Mouse (Mus musculus): ENCODE data around the gene Pld1.

The Pld1 gene

DNA sequence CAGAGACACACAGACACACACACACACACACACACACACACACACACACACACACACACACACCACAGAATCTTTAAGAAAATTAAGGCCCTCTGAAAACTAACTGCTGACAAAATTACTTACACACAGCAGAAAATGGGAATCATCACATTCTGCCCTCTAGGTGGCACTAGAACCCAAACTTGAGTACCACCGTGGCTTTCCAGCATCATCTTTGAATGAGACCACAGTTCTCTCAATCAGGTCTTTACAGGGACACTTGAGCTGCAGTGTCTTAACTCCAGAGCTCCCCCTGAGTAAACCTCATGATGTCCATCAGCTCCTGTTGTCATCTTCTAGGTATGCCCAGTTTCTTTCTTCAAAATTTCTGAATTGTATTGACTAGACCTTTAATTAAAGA lies 227.1 kb downstream of the Pld1 start:
- peak; percentile 29 for DNase-seq

DNA sequence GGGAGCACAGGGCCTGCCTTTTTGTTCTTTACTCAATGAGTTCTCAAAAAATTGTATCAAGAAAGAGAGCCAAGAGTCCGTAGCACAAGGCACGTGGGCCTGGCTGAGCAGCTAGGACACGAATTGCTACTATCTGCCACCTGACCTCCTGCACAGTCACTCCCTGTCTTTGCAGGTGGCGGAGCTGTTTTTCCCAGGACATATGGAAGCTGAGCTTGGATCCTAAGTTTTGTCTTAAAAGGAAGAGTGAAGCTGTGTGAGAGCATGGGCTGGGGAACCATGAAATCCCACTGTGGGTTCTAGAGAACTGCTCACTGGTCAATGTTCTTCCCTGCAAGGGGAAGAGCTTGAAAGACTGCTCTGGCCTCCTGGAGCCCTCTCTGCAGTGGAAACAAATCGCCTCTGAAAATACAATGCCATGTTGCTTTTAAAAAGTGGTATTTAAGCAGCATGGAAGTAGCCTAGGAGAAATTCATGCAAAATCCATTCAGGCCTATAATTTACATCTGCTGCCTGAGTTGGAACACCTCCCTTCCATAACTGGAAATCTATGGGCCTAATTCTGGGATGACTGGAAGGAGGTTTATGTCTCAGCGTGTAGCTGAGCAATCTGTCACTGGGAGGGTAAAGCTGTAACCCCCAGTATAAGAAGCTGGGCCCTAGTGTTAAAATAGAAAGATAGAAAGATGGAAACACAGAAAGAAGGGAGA lies 229.5 kb downstream of the Pld1 start:
- DNase-seq = no peak

DNA sequence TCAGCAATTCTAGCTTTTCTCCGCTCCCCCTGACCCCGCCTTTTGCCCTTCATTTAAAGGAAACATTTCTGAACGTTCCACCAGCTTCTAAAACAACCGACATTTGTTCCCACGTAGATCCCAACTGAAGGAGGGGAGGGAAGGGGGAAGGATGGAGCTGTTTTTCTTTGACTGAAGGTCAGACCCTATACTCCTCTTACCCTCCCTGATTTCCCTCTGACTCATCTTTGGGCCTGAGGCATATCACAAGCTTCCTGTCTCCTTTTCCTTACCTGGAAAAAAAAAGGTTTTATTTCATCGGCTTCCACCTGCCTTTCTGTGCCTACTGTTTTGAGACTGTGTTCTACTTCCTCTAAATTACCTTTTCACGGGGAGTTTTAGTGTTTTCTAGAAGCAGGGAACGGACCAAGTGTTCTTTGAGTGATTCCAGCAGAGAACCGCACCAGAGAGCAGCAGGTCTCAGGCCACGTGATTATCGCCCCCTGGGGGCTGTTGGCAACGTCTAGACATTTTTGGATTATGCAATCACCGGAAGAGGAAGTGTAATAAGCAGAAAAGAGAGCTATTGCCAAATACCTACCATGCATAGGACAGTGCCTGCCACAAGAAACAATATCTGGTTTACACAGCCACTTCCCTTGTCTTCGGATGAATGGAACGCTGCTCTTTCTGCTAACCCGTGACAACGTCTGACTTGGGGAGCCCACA lies 232.6 kb downstream of the Pld1 start:
- DNase-seq = peak; percentile 57

DNA sequence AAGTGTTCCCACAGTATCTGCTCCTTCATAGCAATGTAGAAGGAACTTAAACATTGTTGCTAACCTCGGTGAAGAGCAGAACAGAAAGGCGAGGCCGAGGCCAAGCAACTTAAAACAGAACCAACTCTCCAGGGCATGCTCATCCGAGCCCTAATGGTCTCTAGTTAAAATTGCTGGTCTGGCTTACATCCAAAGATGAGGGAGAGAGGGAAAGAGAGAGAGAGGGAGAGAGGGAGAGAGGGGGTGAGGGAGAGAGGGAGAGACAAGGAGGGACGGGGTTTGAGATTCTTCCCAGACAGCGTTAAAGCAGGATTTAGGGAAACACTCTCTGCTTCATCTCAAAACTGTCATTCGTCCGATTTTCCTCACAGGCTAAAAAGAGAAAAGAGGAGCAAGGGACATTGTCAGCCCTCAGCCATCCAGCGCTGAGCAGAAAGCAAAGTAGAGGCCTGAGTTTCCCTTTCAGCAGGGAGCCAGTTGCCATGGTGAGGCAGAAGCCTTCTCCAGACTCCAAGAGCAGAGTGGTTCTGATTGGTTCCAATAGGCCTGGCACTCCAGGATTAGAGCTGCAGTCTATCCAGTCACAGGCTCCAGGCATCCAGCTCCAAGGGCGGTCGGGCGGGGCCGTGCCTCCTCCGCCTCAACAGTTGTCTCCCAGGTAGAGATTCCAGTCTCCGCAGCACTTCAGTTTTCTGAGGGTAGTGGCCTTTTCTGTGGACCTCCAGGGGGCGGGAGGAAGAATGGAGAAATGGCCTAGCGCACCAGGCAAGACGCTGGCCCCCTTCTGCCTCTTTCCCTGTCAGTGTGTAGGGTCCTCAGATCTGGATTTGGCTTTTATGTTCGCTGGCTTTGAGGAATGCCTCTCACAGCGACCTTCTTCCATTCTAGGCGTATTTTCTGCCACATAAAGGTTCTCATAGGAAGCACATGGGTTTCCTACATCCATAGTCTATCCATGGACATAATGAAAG lies 237.8 kb downstream of the Pld1 start:
- no peak for DNase-seq

DNA sequence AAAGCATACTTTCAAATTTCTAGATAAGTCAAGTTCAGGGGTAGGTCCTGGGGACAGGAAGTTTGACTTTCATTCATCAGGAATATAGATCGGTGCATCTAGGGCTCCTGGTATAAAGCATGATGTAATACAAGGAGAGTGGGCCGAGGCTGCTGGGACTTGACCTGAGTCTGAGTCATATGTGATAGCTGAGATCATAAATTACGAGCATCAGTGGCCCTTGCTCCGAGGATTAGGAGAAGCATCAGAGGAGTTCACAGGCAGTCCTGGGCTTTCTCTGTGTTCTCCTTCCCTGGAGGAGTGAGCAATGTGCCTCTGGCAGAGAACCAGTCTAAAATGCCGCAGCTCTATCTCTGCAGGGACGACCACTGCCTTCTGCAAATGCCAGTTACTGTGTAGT lies 239.8 kb downstream of the Pld1 start:
- DNase-seq = no peak
